Mouse (Mus musculus): Measurements from ENCODE around the gene Zyx. TPM values are rescaled to one million over a fixed set of nuclear protein-coding genes. Genes with fewer than 3 reads are reported as not detected.

Gene Zyx
- total RNA-seq (2021) = 10 to 100 TPM; 57.9 to 62.6 TPM

- intact Hi-C loops (cut with DNase I) = loop anchor here (1.0 to 10.0 kb wide), 7 partner anchors 23 to 345 kb away; partner anchors contain the start of genes Epha1, Olfr455 and Tas2r126
- peak; percentile 90 to 94 for DNase-seq
Measured at GRCm38 (mm10) chr6:42349426-42350020, at the start of gene Zyx. Gene Zyx (plus strand): TSS chr6:42349630.

GRCm38 (mm10) chr6:42309816-42310378 is 39.5 kb upstream of the Zyx start:
- DNase-seq = no peak
- intact Hi-C loops (cut with DNase I) = no loop called here

- intact Hi-C loops (cut with DNase I) = no loop called here
- DNase-seq = no peak
Measured at GRCm38 (mm10) chr6:42310427-42311053, 38.9 kb upstream of the Zyx start.

- no peak for DNase-seq
- intact Hi-C loops (cut with DNase I) = no loop called here
Measured at GRCm38 (mm10) chr6:42318293-42318692, 31.1 kb upstream of the Zyx start.

- DNase-seq = no peak
- intact Hi-C loops (cut with DNase I) = loop anchor here (2.0 to 10.0 kb wide), 2 partner anchors 57 to 559 kb away; no protein-coding TSS in a partner anchor
Measured at GRCm38 (mm10) chr6:42323371-42324066, 25.9 kb upstream of the Zyx start.

GRCm38 (mm10) chr6:42324067-42324481 is 25.4 kb upstream of the Zyx start:
- intact Hi-C loops (cut with DNase I) = loop anchor here (2.0 to 10.0 kb wide), 2 partner anchors 57 to 559 kb away; no protein-coding TSS in a partner anchor
- DNase-seq = peak in 1 of 2 experiments; percentile 24

- intact Hi-C loops (cut with DNase I) = loop anchor here (1.0 to 10.0 kb wide), 4 partner anchors 58 to 560 kb away; no protein-coding TSS in a partner anchor
- DNase-seq = peak; percentile 40 to 57
Measured at GRCm38 (mm10) chr6:42324482-42325267, 24.8 kb upstream of the Zyx start, which contains the start of gene Fam131b. Gene Fam131b (minus strand): TSS chr6:42324643.

- intact Hi-C loops (cut with DNase I) = loop anchor here (1.0 to 10.0 kb wide), 4 partner anchors 58 to 560 kb away; no protein-coding TSS in a partner anchor
- peak; percentile 85 to 87 for DNase-seq
Measured at GRCm38 (mm10) chr6:42325268-42325609, 24.2 kb upstream of the Zyx start.

- DNase-seq = no peak
- intact Hi-C loops (cut with DNase I) = loop anchor here (5.0 to 10.0 kb wide), 2 partner anchors 256 to 562 kb away; no protein-coding TSS in a partner anchor
Measured at GRCm38 (mm10) chr6:42326509-42326908, 22.9 kb upstream of the Zyx start.

- intact Hi-C loops (cut with DNase I) = loop anchor here (5.0 to 10.0 kb wide), 2 partner anchors 254 to 564 kb away; no protein-coding TSS in a partner anchor
- DNase-seq = no peak
Measured at GRCm38 (mm10) chr6:42328757-42329156, 20.7 kb upstream of the Zyx start.

GRCm38 (mm10) chr6:42330216-42330615 is 19.2 kb upstream of the Zyx start:
- intact Hi-C loops (cut with DNase I) = no loop called here
- no peak for DNase-seq

- intact Hi-C loops (cut with DNase I) = no loop called here
Measured at GRCm38 (mm10) chr6:42330946-42331345, 18.5 kb upstream of the Zyx start.

GRCm38 (mm10) chr6:42339189-42339588 is 10.2 kb upstream of the Zyx start:
- DNase-seq = no peak
- intact Hi-C loops (cut with DNase I) = no loop called here

More at GRCm38 (mm10) chr6:42330946-42331345, 18.5 kb upstream of the Zyx start:
- DNase-seq = no peak

- intact Hi-C loops (cut with DNase I) = loop anchor here (10.0 kb wide), 1 partner anchor 355 kb away; no protein-coding TSS in a partner anchor
- no peak for DNase-seq
Measured at GRCm38 (mm10) chr6:42339981-42340380, 9.4 kb upstream of the Zyx start.

- DNase-seq = no peak
- intact Hi-C loops (cut with DNase I) = loop anchor here (10.0 kb wide), 1 partner anchor 353 kb away; no protein-coding TSS in a partner anchor
Measured at GRCm38 (mm10) chr6:42342171-42342570, 7.3 kb upstream of the Zyx start.

- intact Hi-C loops (cut with DNase I) = loop anchor here (10.0 kb wide), 1 partner anchor 351 kb away; no protein-coding TSS in a partner anchor
- no peak for DNase-seq
Measured at GRCm38 (mm10) chr6:42343361-42344120, 5.9 kb upstream of the Zyx start.

- intact Hi-C loops (cut with DNase I) = loop anchor here (10.0 kb wide), 1 partner anchor 351 kb away; no protein-coding TSS in a partner anchor
- DNase-seq = no peak
Measured at GRCm38 (mm10) chr6:42344255-42344654, 5.2 kb upstream of the Zyx start.

GRCm38 (mm10) chr6:42348281-42349005 is 987 bp upstream of the Zyx start:
- peak in 1 of 2 experiments; percentile 5 for DNase-seq
- intact Hi-C loops (cut with DNase I) = loop anchor here (1.0 to 10.0 kb wide), 6 partner anchors 24 to 346 kb away; partner anchors contain the start of genes Epha1 and Tas2r126

All from heart, postnatal 36 days (tissue).